Mouse (Mus musculus) induced T-regulatory cell, adult 2 months (primary cell): ENCODE data around the gene Pigg.
A peak's percentile ranks its signal among the peaks of the same experiment; 100 is the strongest.
"Not testable (repeated sequence)": the region's sequence is repeated elsewhere in the genome, so short reads cannot be mapped to it uniquely, and the experiment has no call there.

Source experiments
- DNase-seq: peaks from one replicate; pipeline ENCODE4 v3.0.0-alpha.2; 2012; ENCODE audit warnings: low read depth

Pigg gene

DNA sequence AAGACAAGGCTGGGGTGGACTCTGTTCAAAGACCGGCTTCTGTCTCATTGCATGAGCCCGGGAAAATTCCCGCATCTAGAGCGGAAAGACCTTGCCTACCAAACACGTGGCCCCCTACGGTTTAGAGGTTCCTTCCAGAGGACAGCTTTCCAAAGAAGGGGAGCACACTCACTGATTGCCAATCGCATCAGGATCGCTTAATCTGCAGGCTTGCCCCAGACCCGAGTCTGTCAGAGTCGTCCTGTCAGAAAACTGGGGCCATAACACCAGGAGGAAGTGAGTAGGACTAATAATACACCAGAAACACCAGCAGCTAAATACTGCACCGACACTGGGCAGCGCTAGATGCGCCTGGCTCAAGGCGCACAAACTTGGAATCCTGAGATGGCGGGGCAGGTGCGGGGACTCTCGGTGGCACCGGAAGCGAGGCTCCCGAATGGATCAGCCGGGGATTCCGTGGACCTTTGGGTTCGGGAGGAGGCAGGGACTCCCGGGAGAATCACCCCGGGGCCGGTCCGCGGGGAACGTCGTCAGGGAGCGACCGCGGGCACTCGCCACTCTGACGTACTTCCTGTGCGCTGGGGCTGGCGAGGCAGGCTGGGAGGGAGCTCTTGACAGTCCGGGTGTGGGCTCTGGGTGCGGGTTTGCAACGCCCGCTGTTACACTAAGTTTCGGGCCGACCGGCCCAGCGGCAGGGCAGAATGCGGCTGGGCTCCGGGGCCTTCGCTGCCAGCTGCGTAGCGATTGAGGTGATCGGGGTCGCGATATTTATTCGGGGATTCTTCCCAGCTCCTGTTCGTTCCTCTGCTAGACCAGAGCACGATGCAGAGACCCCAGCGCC is at the start of gene Pigg:
Pigg (plus strand) TSS at position 386 of the 841 bp plus-strand sequence.
- DNase-seq: peak; percentile 89

DNA sequence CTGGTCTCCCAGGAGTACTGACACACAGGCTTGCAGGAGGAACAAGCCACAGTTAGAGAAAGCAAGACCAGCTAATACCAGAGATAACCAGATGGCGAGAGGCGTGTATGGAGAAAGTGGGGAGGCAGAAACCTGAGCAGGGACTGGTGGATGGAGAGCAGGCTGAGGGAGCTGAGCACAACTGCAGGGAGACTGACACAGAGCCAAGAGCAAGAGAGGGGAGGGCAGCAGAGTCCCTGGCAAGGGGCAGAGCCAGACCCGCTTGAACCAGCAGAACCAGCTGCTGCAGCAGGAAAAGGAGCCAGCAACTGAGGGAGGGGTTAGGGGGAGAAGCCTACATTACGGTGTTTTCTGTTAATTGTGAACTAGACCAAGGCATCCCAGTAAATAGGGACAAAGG is 49.7 kb upstream of the Pigg start:
- DNase-seq: no peak

DNA sequence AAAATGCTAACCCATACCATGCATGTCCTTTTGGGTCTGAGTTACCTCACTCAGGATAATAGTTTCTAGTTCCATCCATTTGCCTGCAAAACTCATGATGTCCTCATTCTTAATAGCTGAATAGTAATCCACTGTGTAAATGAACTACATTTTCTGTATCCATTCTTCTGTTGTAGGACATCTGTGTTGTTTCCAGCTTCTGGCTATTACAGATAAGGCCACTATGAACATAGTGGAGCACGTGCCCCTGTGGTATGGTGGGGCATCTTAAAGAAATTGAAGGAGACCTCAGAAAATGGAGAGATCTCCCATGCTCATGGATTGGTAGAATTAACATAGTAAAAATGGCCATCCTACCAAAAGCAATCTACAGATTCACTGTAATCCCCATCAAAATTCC is 48.6 kb upstream of the Pigg start:
- not testable (repeated sequence) for DNase-seq

DNA sequence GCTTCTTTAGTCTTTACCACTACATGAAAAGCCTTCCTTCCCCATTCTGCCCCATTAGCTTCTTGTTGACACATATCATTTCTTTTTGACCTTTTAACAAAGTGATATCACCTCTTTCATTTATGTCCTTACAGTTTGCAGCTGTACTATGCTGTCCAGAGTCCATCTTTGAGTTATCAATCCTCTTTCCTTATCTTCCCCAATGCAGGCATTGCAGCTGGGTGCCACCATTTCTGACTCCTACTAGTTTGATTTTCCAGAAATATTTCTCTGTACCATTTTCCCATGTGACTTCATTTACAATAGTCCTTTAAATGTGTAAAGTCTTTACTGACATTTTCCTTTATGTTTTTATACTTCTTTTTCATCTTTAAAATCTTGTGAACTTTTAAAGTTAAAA is 45.4 kb upstream of the Pigg start:
- DNase-seq: no peak

DNA sequence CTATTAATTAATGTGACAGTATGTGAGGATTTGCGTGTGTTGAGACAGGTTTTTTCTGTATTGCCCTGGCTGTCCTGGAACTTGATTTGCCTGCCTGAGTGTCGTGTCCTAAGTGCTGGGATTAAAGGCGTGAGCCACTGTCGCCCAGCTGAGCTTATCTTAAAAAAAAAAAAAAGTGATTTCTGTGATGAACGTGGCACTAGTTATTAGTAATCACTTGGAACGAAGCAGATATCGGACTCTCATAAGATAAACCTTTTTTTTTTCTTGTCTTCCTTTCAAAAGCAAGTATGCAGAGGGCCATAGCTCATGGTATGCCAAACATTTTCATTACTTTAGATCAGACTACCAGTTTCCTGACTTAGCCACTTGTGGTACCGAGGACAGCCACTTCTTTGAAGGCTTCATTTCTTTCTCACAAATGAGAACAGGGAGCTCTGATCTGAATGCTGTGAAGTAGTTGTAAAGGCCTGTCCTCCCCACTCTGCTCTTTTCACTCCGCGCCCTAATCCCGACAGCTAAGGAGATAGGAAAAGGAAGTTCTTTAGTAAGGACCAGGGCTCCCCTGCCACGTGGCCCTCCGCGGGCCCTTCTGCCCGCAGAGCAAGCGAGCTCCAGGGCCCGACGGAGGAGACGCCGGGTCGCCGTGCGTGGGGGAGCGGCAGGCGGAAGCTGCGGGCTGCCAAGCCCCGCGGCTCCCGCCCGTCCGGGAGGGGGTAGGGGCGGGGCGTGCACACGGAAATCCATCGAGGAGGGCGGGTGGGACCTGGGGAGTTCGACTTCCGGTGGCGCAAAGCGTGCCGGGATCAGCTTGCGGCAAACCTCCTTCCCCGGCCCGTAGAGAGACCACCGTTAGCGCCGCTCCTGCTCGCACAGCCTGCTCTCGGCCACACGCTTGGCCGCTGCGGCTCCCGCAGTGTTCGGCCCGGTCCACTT is 44.0 kb upstream of the Pigg start, which contains the start of gene Dr1:
Dr1 (plus strand) TSS at position 771 of the 936 bp plus-strand sequence.
- DNase-seq: peak; percentile 94

DNA sequence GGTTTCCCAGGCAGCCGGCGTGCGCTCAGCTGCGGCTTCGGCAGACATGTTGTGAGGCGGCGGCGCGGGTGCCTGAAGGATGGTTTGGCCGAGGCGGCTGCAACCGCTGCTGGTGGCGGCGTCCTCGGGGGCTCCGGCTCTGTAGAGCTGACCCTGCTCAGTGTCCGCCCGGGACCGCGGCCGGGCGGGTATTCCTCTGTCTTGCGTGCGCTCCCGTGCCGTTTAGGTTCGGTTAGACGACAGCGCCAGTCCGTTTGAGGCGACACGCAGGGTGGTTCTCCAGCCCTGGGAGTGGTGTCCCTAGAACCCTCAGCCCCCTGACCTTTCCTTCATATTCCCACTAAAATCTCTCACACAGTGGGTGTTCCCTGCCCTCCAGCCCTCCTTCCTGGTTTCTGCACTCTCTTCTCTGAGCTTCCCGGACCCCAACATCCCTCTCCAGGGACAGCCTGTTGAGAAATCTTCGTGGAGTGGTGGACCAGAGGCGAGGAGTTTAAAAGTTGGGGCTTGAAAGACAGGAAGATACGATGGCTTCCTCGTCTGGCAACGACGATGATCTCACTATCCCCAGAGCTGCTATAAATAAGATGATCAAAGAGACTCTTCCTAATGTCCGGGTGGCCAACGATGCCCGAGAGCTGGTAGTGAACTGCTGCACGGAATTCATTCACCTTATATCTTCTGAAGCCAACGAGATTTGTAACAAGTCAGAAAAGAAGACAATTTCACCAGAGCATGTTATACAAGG is 43.2 kb upstream of the Pigg start:
- DNase-seq: peak; percentile 53

DNA sequence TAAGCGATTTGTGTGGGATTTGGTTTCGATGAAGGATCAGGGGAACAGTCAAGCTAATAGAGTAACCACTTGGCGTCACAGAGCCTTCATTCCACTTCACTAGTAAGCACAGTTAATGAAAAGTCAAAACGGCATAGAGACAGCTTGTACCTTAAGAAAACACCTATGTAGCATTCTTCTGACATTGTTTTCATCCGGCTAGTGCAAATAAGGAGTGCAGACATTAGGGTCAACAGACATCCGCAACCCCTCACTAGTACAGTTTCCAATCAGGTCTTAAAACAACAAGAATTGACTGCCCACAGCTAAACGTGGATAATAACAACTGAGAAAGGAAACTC is 42.6 kb upstream of the Pigg start:
- DNase-seq: peak; percentile 51

DNA sequence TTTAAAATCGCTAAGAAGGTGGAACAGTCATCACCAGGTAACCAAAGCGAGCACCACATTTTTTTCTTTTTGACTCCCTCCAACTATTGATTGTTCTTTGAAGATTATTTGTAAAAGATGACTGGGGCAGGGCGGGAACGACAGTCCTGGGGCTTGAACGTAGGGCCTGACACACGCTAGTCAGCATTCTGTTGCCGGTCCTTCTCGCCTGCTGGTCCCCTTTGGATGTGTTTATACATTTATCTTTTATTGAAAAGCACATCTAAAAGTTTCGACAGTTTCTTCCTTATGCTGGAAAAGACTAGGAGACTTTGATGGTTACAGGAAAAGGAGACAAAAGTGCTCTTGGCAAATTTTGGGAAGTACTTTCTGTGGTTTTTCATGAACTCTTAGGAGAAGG is 42.0 kb upstream of the Pigg start:
- DNase-seq: no peak

DNA sequence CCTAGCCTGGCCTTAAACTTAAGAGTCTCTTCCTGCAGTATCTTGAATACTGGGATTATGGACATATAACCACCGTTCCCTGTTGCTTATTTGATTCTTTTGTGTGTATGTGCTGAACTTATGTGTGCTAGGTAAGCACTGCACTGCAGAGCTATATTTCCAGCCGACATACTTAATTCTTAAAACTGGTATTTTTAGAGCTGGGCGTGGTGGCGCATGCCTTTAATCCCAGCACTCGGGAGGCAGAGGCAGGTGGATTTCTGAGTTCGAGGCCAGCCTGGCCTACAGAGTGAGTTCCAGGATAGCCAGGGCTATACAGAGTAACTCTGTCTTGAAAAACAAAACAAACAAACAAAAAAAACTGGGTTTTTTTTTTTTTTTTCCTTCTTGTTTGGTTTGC is 41.1 kb upstream of the Pigg start:
- DNase-seq: not testable (repeated sequence)

DNA sequence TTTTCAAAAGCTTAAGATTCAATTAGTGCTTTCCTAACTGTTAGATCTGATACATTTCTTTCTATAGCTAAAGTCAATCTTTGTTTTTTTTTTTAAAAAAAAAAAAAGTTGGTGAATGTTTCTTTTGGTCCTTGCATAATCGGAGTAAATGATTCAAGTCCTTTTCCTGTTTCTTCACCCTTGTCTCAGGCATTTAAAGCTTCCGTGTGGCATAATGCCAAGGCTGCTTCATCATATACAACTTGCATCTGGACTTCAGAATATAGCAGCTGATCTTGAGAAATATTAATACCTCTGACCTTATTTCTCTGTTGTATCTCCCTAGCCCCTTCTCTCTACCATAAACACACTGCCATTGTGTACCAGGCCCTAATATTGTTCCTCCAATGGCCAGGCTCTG is 25.5 kb upstream of the Pigg start:
- DNase-seq: no peak

DNA sequence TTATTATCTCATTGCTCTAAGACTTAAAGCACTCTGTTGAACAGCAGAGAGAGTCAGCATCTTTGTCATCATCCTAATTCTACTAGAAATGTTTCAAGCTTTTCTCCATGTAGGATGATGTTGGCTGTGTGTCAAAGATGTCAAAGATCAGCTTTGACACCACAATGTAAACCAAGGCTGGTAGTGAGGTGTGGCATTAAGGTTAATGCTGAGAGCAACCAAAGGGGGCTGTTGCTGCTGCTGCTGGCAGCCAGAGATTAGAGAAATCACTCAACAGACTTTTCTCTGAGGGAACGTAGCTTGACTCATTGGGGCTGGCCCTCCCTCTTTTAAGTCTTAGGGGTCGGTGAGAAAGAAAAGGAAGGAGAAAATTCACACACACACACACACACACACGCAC is 10.8 kb upstream of the Pigg start:
- DNase-seq: no peak

DNA sequence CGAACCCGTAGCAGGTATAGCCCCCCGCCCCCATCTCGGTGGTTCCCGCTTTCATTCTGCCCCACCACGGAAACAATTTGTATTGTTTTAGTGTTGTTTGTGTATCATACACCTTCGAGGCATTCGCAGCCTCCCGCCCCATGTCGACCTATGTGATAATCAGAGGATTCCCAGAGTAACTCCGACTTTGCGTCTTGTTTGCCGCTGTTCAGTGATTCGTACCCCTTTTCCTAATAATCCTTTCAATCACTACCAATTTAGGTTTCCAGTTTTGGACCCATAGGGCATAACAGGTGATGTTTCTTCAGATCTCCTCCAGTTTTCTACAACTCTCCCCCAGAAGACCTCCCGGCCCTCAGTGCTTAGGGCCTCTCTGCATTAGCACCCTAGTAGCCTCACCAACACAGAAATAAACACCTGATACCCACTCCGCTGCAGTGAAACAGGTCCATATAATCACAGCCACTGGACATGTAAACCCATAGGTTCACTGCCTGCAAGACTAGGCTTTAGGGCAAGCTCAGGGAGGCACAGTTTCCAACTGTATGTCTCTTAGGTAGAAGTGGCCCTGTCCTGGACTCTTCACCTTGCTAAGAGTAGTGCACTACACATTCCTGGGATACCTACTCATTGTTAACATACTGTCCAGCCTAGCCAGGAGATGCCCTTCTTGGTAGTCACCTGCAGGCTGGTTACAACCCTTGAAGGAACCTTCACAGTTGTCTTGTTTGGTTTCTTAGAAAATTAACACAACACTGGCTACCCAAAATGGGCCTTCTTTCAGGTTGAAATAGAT is 854 bp downstream of the Pigg start:
- DNase-seq: no peak

DNA sequence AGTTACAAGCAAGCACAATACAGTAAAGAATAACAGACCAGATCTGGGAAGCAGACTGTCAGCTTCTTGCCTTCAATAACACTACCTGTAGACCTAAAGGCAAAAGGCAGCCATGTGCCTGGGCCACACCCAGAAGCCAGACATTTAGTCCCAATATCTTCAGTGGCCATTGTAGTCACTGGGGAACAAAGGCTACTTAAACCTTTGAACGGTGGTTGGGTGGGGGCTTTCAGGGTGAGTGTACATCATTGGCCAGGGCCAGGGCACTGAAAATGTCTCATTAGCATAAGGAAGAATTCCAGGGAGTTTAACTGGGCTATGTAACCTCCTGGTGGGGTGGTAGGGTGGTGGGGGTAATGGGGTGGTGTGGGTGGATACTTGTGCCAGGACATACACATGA is 18.6 kb downstream of the Pigg start:
- no peak for DNase-seq

DNA sequence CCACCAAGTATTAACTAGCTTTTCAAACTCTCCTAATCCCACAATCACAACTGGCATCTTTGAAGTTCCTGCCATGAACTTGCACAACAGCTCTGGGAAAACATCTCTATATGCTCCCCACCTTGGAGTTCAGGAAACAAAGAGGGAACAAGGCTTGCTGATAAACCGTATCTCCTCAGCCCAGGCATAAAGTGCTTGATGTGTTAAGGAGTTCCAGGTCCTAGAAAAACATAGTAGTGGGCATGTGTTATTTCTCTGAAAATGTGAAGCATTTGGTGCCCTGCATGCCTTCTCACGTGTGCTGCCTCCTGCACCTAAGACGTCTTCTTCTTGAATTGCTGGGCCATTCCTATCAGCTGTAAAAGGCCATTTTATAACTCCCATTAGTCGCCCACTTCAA is 25.0 kb downstream of the Pigg start:
- DNase-seq: no peak

DNA sequence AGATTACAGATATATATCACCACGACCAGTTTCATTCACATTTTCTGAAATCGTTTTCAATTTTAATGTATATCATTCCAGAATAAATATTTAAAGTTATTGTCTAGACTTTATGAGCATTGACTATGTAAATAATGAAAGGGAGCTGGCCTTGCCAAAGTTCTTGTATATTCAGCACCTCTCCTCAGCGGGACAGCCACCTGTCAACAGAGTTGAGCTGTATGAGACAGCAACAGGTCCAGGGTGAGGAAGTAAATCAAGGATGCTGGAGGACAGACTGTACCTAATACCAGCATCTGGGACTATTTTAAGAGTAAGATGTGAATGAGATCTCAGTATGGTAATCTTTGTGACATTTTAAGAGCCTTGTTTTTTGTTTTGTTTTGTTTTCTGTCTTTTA is 25.6 kb downstream of the Pigg start:
- DNase-seq: no peak

DNA sequence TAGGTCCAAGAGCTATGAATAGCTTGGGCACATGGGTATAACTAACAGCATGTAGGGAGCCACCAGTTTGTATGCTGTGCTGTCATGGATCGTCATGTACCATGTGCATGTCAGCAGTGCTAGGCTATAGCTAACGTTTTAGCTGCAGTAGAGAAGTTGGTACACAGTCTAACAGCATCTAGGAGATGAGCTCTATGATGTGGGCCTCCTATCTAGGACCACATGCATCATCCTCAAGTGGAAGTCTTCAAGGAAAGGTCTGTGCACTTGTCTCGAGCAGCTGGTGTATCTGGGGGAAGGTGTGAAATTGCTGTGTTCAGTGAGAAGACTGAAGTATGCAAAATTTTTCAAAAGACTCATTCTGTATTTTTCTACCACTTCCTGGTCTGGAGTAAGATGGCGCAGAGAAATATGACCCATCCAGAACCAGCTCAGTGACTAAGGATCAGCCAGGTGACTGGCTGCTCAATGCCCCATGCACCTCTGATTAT is 31.3 kb downstream of the Pigg start:
- DNase-seq: no peak

DNA sequence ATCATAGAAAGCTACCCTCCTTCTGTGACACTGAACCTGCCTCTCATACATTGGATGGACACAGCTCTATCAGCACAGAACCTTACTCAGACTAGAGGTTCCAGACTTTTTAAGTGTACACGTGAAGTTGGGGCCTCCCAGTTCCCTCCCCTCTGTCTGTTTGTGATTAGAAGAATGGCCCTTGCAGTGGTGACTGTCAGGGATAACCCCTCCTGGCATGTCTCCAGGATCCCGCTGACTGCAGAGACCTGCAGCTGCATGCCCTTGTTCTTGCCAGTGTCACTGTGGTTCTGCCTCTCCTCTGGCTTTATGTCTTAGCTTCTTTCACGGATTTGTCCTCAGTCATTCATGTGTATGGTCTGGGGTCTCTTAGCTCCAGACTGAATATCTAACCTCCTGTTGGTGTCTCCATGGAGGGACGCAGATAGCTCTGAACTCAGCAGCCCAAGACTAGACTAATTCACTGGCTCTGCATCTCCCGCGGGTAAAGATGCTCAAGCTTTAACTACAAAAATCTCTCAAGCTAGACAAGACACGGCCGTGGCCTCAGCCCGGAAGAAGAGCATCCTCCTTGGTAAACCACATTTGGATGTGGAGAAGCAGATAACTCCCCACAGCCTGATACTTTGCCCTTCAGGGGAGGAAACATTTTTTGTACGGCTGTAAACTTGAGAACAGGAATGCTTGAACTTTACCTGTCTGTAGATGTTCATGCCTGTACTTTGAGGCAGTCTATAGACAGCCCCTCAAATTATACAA is 33.1 kb downstream of the Pigg start:
- DNase-seq: no peak

DNA sequence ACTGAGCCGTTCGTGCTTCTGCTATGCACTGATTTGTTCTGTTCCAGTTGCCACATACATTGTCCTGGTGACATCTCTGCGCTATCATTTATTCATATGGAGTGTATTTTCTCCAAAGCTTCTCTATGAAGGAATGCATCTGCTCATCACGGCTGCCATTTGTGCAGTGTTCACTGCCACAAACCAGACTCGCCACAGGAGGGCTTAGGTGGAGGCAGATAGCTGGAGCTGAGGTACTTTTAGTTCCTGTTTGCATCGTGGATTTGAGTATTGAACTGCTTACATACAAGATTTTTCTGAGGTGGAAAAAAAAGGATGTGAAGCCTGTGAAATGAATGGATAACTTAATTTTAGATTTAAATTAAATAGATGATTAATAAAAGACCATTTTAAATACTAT is 35.4 kb downstream of the Pigg start:
- no peak for DNase-seq

DNA sequence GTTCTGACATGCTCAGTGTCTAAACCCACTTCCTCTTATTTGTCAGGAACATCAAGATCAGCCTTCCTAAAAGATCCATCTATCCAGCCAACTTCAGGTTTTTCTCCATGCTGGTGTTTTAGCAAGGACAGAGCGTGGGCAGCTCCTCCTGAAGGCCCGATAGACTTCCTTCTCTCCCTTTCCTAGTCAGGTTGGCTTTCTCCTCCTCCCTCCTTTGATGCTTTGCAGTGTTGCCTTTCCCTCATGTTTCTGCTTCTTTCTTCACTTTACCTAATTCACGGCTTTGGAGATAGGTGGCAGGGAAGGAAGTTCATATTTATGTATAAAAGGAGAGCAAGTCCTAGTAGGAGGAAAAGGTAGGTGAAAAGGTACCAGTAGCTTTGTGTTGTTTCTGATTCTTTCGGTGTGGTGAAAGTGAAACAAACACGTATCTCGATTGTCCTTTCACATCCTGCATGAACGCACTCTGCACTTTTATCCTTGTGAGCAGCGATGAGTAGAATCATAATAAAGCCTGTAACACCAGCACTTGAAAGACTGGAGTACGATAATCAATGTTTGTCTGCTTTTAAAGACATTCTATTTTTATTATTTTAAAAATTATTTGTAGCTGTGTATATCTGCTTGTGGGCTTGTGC is 37.2 kb downstream of the Pigg start:
- DNase-seq: peak; percentile 56

DNA sequence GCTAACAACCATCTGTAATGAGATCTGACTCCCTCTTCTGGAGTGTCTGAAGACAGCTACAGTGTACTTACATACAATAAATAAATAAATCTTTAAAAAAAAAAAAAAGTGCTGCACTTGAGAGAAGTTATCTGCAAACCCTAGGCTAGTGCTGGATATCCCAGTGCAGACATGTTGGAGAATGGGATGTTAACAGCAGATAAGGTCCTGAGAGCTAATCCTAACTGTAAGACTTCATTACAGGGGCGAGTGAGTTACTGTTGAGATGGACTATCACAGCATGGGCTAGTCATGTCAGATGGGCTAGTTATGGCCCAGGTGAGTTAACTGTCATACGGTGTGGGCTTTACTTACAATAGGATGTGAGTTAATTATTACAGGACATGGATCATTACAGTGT is 41.6 kb downstream of the Pigg start:
- no peak for DNase-seq
